Mouse (Mus musculus) neutrophil, adult 5-6 weeks (primary cell): ENCODE results near the gene Plgrkt. TPM values are rescaled to one million over a fixed set of nuclear protein-coding genes. Genes with fewer than 3 reads are reported as not detected.
"Not testable (repeated sequence)": the region's sequence is repeated elsewhere in the genome, so short reads cannot be mapped to it uniquely, and the experiment has no call there.

Experiments
- ATAC-seq: fragments of 151-379, 151-347 bp; 2 replicates; pipeline ENCODE4 v1.8.0; 2017; ENCODE audit warnings: mild to moderate bottlenecking, moderate TSS enrichment; ENCODE audit not compliant: insufficient number of reproducible peaks, poor library complexity, low FRiP score, severe bottlenecking; ENCODE audit errors: extremely low read depth
- total RNA-seq: library from RNA; stranded (forward); fragments of 200-1000 nt; gene quantifications from 2 replicates; pipeline ENCODE4 v1.2.3, GENCODE M21; 2017

The Plgrkt gene
- 158 and 160 TPM in 2 replicates for total RNA-seq

DNA sequence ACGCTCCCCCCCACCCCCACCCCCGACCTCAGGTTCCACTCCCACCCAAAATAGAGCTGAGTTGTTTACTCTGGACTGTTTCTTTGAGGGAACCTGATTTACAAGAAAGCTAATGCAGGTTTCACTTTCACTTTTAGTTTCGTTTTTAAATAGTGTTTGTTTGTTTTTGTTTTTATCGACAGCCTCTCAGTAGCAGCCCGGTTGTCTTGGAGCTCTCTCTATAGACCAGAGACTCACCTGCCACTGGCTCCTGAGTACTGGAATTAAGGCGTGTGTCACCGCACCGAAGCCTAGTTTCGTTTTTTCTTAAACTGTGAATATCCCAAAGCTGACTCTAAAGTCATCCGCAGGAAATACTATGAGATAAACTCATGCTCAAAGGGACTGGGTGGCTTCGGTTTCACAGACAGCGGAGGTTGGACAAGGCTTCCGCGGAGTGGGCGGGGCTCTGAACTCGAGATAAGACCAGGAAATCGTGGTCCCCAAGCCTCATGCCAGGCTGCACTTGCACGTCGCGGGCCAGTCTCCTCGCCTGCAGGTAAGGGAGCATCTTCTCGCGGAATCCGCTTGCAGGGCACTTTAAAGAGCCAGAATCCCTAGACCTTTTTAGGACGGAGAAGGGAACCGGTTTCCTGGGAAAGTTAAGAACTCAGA lies at the start of gene Plgrkt, which contains the start of gene Cd274:
TSS of gene Plgrkt (minus strand) at position 422 of the 654 bp plus-strand sequence.
TSS of gene Cd274 (plus strand) at position 487 of the 654 bp plus-strand sequence.
- ATAC-seq, result peak; percentile 83

- no peak for ATAC-seq
These were observed 49.3 kb upstream of the Plgrkt start for GRCm38 (mm10) chr19:29416393-29416902.

DNA sequence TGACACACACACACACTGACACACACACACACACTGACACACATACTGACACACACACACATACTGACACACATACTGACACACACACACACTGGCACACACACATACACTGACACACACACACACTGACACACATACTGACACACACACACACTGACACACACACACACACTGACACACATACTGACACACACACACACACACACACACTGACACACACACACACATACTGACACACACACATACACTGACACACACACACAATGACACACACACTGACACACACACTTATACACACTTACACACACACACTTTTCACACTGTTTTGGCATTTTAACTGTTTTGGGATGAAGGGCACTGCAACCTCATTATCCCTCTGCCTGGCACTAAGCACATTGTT lies 47.7 kb upstream of the Plgrkt start:
- ATAC-seq, result not testable (repeated sequence)

DNA sequence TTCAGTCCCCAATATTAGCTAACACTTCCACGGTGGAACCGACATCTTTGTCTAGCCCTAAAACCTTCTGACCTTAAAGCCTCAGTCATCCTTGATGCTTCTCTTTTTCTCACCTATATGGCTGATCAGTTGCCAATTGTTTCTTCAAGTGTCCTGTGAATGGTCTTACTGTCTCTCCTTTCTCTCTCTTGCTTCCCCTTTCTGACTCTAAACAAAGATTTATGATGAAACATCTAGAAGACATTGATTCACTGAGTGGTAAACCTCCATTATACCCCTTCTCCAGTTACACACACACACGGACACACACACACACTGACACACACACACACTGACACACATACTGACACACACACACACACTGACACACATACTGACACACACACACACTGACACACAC lies 47.3 kb upstream of the Plgrkt start:
- no peak for ATAC-seq

GRCm38 (mm10) chr19:29412476-29413420 lies 45.6 kb upstream of the Plgrkt start:
- no peak for ATAC-seq

GRCm38 (mm10) chr19:29410619-29411018 lies 43.4 kb upstream of the Plgrkt start, which contains the start of gene Pdcd1lg2:
TSS of gene Pdcd1lg2 (plus strand) at chr19:29410919.
- ATAC-seq, result no peak

DNA sequence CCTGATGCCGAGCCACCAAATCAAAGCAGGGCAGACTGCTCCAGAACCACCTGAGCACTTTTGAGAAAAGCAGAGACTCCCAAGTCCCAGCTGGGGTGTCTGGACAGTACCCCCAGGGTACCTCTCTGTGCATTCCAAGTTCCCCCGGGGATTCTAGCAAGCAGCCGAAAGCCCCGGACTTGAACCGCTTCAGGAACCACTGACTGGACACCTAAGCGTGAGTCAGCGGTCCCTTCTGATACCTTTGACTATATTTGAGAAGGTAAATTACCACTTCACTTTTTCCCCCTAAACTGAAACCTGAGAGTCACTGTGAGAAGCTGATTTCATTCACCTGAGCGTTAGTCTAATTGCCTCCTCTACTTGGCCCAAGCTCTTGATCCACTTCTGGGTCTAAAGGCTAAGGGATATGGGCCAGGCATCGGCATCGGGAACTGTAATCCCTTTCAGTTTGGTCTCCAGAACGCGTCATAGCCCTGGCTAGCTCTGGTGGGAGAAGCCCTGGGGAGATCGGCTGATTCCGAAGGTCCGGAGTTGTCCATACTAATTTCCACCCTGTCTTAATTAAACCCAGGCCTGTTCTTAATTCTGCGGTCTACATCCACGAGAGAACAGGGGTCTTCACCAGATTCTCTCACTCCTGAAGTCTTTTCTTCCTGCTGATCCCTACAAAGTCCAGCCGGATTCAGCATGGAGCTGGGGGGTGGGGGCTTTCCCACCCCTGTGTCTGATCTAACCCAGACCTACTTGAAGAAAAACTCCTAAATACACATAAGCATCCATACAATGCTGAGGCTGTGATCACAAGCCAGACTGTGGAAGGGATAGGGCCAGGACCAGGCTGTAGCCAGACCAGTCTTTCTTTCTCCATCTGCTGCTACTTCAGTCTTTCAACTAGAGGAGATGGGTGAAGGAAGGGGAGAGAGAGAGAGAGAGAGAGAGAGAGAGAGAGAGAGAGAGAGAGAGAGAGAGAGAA lies 39.1 kb upstream of the Plgrkt start:
- ATAC-seq, result no peak

DNA sequence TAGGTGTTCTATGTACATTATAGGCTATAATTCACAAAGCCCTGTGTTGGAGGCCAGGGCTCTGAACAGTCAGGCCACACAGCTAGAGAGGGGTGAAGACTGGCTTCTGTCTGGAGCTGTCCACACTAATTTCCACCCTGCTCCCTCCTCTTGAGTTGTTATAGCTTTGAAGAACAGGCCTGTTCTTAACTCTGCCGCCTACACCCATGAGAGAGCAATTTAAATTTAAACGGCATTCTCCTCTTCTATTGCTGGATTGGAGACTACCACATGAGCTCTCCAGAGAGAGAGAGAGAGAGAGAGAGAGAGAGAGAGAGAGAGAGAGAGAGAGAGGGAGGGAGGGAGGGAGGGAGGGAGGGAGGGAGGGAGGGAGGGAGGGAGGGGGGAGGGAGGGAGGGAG lies 38.2 kb upstream of the Plgrkt start:
- no peak for ATAC-seq

GRCm38 (mm10) chr19:29403251-29403650 lies 36.1 kb upstream of the Plgrkt start:
- ATAC-seq, result no peak

- ATAC-seq, result no peak
These were observed 35.4 kb upstream of the Plgrkt start for GRCm38 (mm10) chr19:29402621-29403020.

DNA sequence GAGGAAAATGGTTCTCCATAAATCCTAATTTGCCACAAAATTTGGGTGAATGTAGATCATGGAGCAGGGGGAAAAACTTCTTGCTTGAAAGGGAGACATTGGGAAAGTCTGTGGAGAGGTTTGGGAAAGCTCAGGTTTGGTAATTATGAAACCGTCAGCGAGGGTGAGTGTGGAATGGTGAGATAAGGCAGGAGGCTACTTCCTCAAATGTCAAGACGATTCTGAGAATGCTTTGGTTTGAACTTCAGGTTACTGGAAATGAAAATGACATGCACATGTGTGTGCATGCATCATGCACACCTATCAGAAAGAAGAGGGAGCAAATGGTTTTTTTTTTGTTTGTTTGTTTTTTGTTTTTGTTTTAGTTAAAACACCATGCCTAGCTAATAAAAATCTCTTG lies 33.3 kb upstream of the Plgrkt start:
- ATAC-seq, result no peak

- no peak for ATAC-seq
These were observed 32.6 kb upstream of the Plgrkt start for GRCm38 (mm10) chr19:29399786-29400185.

DNA sequence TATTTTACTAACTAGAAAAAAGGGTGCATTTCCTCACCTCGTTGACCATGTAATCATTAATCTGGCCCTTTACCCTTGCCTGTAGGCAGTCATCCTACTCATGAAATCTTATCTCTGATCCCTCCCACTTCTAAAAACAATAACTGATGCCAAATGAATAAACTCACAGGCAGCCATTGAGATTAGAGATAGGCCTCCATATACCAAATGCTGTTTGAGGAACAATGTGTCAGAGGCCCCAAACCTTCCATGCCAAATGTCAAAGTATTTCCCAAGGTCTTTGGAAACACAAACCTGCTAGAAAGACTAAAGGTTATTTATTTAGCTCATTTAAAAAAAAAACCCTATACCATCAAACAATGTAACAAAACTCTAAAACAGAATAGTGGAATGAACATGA lies 29.2 kb upstream of the Plgrkt start:
- no peak for ATAC-seq

DNA sequence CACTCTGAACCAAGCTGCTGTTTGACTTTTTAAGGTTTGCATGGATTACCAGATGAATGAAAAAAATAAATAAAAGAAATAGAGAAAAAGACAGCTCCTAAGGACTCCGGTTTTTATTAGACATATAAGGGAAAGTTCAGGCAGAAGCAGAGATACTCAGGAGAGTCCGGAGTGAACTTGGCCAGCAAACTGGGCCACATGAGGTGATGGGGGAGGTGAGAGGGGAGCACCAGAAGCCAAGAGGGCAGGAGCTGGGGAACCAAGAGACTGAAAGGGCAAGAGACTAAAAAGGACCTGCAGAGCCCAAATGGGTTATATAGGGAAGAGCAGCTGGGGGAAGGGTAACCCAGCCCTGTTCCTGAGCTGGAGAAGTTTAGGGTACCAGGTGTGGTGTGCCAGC lies 27.5 kb upstream of the Plgrkt start:
- no peak for ATAC-seq

- ATAC-seq, result no peak
These were observed 26.1 kb upstream of the Plgrkt start for GRCm38 (mm10) chr19:29393333-29393732.

- 0 out of 2 replicates have a peak, but pooled peaks have one; percentile 30 for ATAC-seq
These were observed 24.1 kb upstream of the Plgrkt start for GRCm38 (mm10) chr19:29391279-29391678.

DNA sequence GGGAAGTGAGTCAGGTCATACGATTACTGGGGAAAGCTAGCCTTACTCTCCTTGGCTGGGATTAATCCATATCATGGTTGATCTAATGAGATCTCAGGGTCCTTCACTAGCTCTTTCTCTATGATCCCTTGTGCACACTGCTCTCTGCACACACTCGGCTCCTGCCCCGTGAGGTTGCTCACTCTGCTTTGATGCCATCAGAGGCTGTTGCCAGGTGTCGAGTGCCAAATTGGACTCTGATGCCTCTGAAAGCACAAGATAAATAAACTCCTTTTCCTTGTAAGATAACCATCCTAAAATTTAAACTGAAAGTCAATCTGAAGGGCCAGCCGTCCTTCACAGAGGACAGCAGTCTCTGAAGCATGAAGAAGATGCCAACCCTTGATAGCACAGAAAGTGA lies 23.3 kb upstream of the Plgrkt start:
- ATAC-seq, result no peak

- ATAC-seq, result no peak
These were observed 21.6 kb upstream of the Plgrkt start for GRCm38 (mm10) chr19:29388818-29389217.

GRCm38 (mm10) chr19:29385822-29386221 lies 18.6 kb upstream of the Plgrkt start:
- ATAC-seq, result no peak
